Mouse (Mus musculus) liver, embryonic 15.5 days (tissue): ENCODE measurements at regions not wholly inside any gene's neighbourhood (a gene's known extent, or its start where the extent isn't known, plus 50 kb on each side); places are given as distances from the start of the nearest gene placed in this dataset.

Experiments
- ATAC-seq: fragments of 200-750 bp; cut with Nextera tagmentation; 2 replicates; pipeline ENCODE4 v1.8.0; 2017; ENCODE audit warnings: moderate number of reproducible peaks, mild to moderate bottlenecking, moderate library complexity; ENCODE audit not compliant: insufficient read depth
- H3K27ac ChIP-seq: fragments of 300-500 bp; sonication (generic); replicated peaks from 2 replicates; pipeline ENCODE4 v1.5.1; 2015; ENCODE audit warnings: mild to moderate bottlenecking, inconsistent platforms
- H3K27me3 ChIP-seq: fragments of 300-500 bp; sonication (generic); 2 replicates; pipeline ENCODE4 v1.6.1; 2015; ENCODE audit warnings: mild to moderate bottlenecking, inconsistent platforms
- H3K36me3 ChIP-seq: fragments of 300-500 bp; sonication (generic); replicated peaks from 2 replicates; pipeline ENCODE4 v1.6.1; 2015; ENCODE audit warnings: moderate library complexity, mild to moderate bottlenecking, inconsistent platforms
- H3K4me1 ChIP-seq: fragments of 300-500 bp; sonication (generic); replicated peaks from 2 replicates; pipeline ENCODE4 v1.6.1; 2015; ENCODE audit warnings: inconsistent platforms
- H3K4me2 ChIP-seq: fragments of 300-500 bp; sonication (generic); 2 replicates; pipeline ENCODE4 v1.6.1; 2015; ENCODE audit warnings: moderate library complexity, mild to moderate bottlenecking, inconsistent platforms
- H3K4me3 ChIP-seq: fragments of 300-500 bp; sonication (generic); replicated peaks from 2 replicates; pipeline ENCODE4 v1.5.1; 2015; ENCODE audit warnings: mild to moderate bottlenecking, inconsistent platforms
- H3K9ac ChIP-seq: fragments of 300-500 bp; sonication (generic); 2 replicates; pipeline ENCODE4 v1.6.1; 2015; ENCODE audit warnings: moderate library complexity, mild to moderate bottlenecking, inconsistent platforms
- H3K9me3 ChIP-seq: fragments of 300-500 bp; sonication (generic); replicated peaks from 2 replicates; pipeline ENCODE4 v1.6.1; 2016; ENCODE audit warnings: inconsistent platforms
- WGBS: fragments of 180-500 bp; shearing (Covaris S2); methylation state at CpG from one replicate; pipeline ENCODE4 v1.1.7; 2015; ENCODE audit warnings: mixed read lengths; ENCODE audit not compliant: insufficient replicate concordance; 5-methylcytosine and 5-hydroxymethylcytosine counted together

- Histone ChIP-seq H3K27ac (no peak overlapping the region), H3K4me3 (no peak overlapping the region), H3K4me1 (no peaks in the 10 kb centered on the region), H3K27me3 (no peaks in the 10 kb centered on the region), H3K4me2 (no peak overlapping the region), H3K36me3 (no peaks in the 10 kb centered on the region), H3K9me3 (no peaks in the 10 kb centered on the region), H3K9ac (no peak overlapping the region)
- WGBS, result 42% methylated on average over 4 of the region's 4 CpGs
- ATAC-seq, result no peak
Measured at GRCm38 (mm10) chr2:73983166-73983565, 72.0 kb upstream of the Atp5g3 start.

GRCm38 (mm10) chr2:73978072-73978471 is 66.9 kb upstream of the Atp5g3 start:
- no peak overlapping the region for H3K9ac ChIP-seq
- no peaks in the 10 kb centered on the region for H3K36me3 ChIP-seq
- H3K4me3 ChIP-seq, result no peak overlapping the region
- H3K27ac ChIP-seq, result no peak overlapping the region
- no peak for ATAC-seq
- H3K27me3 ChIP-seq, result no peaks in the 10 kb centered on the region
- no peak overlapping the region for H3K4me2 ChIP-seq
- H3K4me1 ChIP-seq, result no peaks in the 10 kb centered on the region
- WGBS, result 81% methylated on average over 15 of the region's 15 CpGs
- H3K9me3 ChIP-seq, result no peaks in the 10 kb centered on the region

- no peaks in the 10 kb centered on the region for H3K4me1 ChIP-seq
- H3K4me3 ChIP-seq, result no peak overlapping the region
- H3K27ac ChIP-seq, result no peak overlapping the region
- 41% methylated on average over 3 of the region's 3 CpGs for WGBS
- 0 out of 2 replicates have a peak, but pooled peaks cover 5% of the 10 kb centered on the region for H3K27me3 ChIP-seq
- H3K9ac ChIP-seq, result no peak overlapping the region
- H3K9me3 ChIP-seq, result no peaks in the 10 kb centered on the region
- ATAC-seq, result no peak
- H3K4me2 ChIP-seq, result no peak overlapping the region
- no peaks in the 10 kb centered on the region for H3K36me3 ChIP-seq
Measured at GRCm38 (mm10) chr2:73973774-73974173, 62.6 kb upstream of the Atp5g3 start.

GRCm38 (mm10) chr2:73967618-73968017 is 56.5 kb upstream of the Atp5g3 start:
- no peak overlapping the region for H3K27ac ChIP-seq
- no peak for ATAC-seq
- H3K4me1 ChIP-seq, result no peaks in the 10 kb centered on the region
- H3K36me3 ChIP-seq, result no peaks in the 10 kb centered on the region
- 46% methylated on average over 7 of the region's 7 CpGs for WGBS
- no peaks in the 10 kb centered on the region for H3K9me3 ChIP-seq
- H3K27me3 ChIP-seq, result peaks cover 10% of the 10 kb centered on the region
- H3K4me3 ChIP-seq, result no peak overlapping the region
- H3K4me2 ChIP-seq, result no peak overlapping the region
- no peak overlapping the region for H3K9ac ChIP-seq

- Histone ChIP-seq H3K4me3 (no peak overlapping the region), H3K9me3 (no peaks in the 10 kb centered on the region), H3K36me3 (no peaks in the 10 kb centered on the region), H3K4me1 (no peaks in the 10 kb centered on the region), H3K27me3 (peaks cover 5% of the 10 kb centered on the region), H3K9ac (no peak overlapping the region), H3K27ac (no peak overlapping the region), H3K4me2 (no peak overlapping the region)
- ATAC-seq, result no peak
- 9% methylated on average over 4 of the region's 4 CpGs for WGBS
Measured at GRCm38 (mm10) chr2:73965595-73965994, 54.5 kb upstream of the Atp5g3 start.
